ENCODE assay signal across 16 mouse cellular contexts in the genomic region with DNA sequence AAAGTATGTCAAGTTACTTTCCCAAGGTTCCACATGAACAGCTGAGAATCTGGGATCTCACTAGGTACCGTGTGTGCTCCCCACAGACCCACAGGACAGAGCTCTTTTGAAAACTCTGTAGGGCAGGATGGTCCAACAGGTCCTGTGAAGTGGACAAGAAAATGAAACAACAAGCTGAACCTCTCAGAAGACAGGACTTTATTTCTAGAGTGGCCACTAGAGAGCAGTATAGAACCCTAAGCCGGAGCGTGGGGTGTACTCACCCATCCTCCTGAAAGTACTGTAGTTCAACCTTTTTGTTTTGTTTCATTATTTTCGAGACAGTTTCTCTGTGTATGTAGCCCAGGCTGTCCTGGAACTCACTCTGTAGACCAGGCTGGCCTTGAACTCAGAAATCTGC. TPM values are rescaled to one million over a fixed set of nuclear protein-coding genes. Genes with fewer than 3 reads are reported as not detected.
DNase-seq lines count a peak whose midpoint lies in the region; ATAC-seq and TF ChIP-seq lines count a peak whose summit lies in the region.
"Had no signal": no experiment of that assay in that cellular context is flagged by ENCODE, and none has a peak within 500 bp of the region (broad histone marks: within the 10 kb centered on the region; RNA-seq: fewer than 3 reads in every experiment).

No protein-coding gene starts in this region.

- no peaks in the 10 kb centered on the region for H3K27me3 ChIP-seq in midbrain, embryonic 11.5 days (ENCODE audit: control insufficient read depth, insufficient read depth, low read length)
- H3K27me3 ChIP-seq in midbrain, embryonic 16.5 days (ENCODE audit: control insufficient read depth, insufficient read depth, low read depth, low read length) = no peaks in the 10 kb centered on the region
- H3K27me3 ChIP-seq in hindbrain, embryonic 10.5 days (ENCODE audit: insufficient read depth, poor library complexity, severe bottlenecking) = no peaks in the 10 kb centered on the region
- H3K27me3 ChIP-seq: heart, embryonic 13.5 days; kidney, embryonic 15.5 days had no signal

- no peak overlapping the region for H3K4me2 ChIP-seq in midbrain, embryonic 11.5 days
- H3K4me2 ChIP-seq in midbrain, embryonic 16.5 days (ENCODE audit: low read length) = no peak overlapping the region
- H3K4me2 ChIP-seq: heart, embryonic 13.5 days; kidney, embryonic 15.5 days had no signal

- intact Hi-C loops in gastrocnemius, adult 2 months (cut with DNase I) = no loop called here

- DNase-seq in gastrocnemius, adult 2 months = no peak
- DNase-seq in gastrocnemius, postnatal 10 days = no peak
- DNase-seq in midbrain, embryonic 11.5 days (ENCODE audit: low spot score, missing footprints) = peak; percentile 80
- peak; percentile 68 for DNase-seq in ZHBTc4 (ENCODE audit: low read depth, low spot score)
- no peak for DNase-seq in right cerebral cortex, postnatal 36 days (ENCODE audit: low spot score in 2 of 2)
- DNase-seq in hindbrain, embryonic 10.5 days (ENCODE audit: low spot score) = no peak
- DNase-seq: adrenal gland, postnatal 25 days; left cerebral cortex, postnatal 4 days; right cerebral cortex, adult 18-20 months had no signal

- TF ChIP-seq CTCF in gastrocnemius, adult 2 months (IDR thresholded peaks at IDR 0.05) = peak; percentile 59

- WGBS in midbrain, embryonic 11.5 days = 85% methylated on average over 4 of the region's 4 CpGs
- WGBS in midbrain, embryonic 16.5 days = 90% methylated on average over 4 of the region's 4 CpGs
- WGBS in hindbrain, embryonic 10.5 days = 79% methylated on average over 4 of the region's 4 CpGs

- H3K27ac ChIP-seq in gastrocnemius, adult 2 months = no peak overlapping the region
- no peak overlapping the region for H3K27ac ChIP-seq in midbrain, embryonic 11.5 days (ENCODE audit: low read depth, low read length)
- no peak overlapping the region for H3K27ac ChIP-seq in midbrain, embryonic 16.5 days (ENCODE audit: low read length)
- no peak overlapping the region for H3K27ac ChIP-seq in hindbrain, embryonic 10.5 days
- H3K27ac ChIP-seq: heart, embryonic 13.5 days; kidney, embryonic 15.5 days had no signal

- no peak overlapping the region for H3K9ac ChIP-seq in midbrain, embryonic 11.5 days (ENCODE audit: low read length)
- no peak overlapping the region for H3K9ac ChIP-seq in midbrain, embryonic 16.5 days (ENCODE audit: low read depth, low read length)
- H3K9ac ChIP-seq: heart, embryonic 13.5 days; kidney, embryonic 15.5 days had no signal

- no peak for ATAC-seq in midbrain, embryonic 11.5 days (ENCODE audit: low FRiP score)
- ATAC-seq in midbrain, embryonic 16.5 days = no peak
- peak; percentile 60 for ATAC-seq in megakaryocyte progenitor cell, adult 5-6 weeks (replicated peaks; ENCODE audit: poor library complexity)

- H3K4me1 ChIP-seq in midbrain, embryonic 11.5 days (ENCODE audit: control insufficient read depth, insufficient read depth, low read length) = no peaks in the 10 kb centered on the region
- H3K4me1 ChIP-seq in midbrain, embryonic 16.5 days (ENCODE audit: control insufficient read depth, insufficient read depth, low read length) = no peaks in the 10 kb centered on the region
- H3K4me1 ChIP-seq in hindbrain, embryonic 10.5 days (replicated peaks) = peaks cover 13% of the 10 kb centered on the region
- H3K4me1 ChIP-seq: heart, embryonic 13.5 days; kidney, embryonic 15.5 days had no signal

- no peaks in the 10 kb centered on the region for H3K36me3 ChIP-seq in midbrain, embryonic 11.5 days (ENCODE audit: control insufficient read depth, insufficient read depth, low read length)
- peaks cover 6% of the 10 kb centered on the region for H3K36me3 ChIP-seq in midbrain, embryonic 16.5 days (ENCODE audit: control insufficient read depth, insufficient read depth, low read length)
- peaks cover 40% of the 10 kb centered on the region for H3K36me3 ChIP-seq in hindbrain, embryonic 10.5 days

- H3K9me3 ChIP-seq in midbrain, embryonic 11.5 days (ENCODE audit: control insufficient read depth, low read length) = no peaks in the 10 kb centered on the region
- H3K9me3 ChIP-seq in midbrain, embryonic 16.5 days (replicated peaks; ENCODE audit: control insufficient read depth, low read length, poor library complexity, severe bottlenecking) = no peaks in the 10 kb centered on the region
- no peaks in the 10 kb centered on the region for H3K9me3 ChIP-seq in hindbrain, embryonic 10.5 days
- H3K9me3 ChIP-seq: G1E; heart, embryonic 13.5 days; kidney, embryonic 15.5 days had no signal

- H3K4me3 ChIP-seq in gastrocnemius, adult 2 months = no peak overlapping the region
- no peak overlapping the region for H3K4me3 ChIP-seq in midbrain, embryonic 11.5 days (ENCODE audit: low read depth, low read length)
- H3K4me3 ChIP-seq in midbrain, embryonic 16.5 days (ENCODE audit: low read depth, low read length) = no peak overlapping the region
- H3K4me3 ChIP-seq in hindbrain, embryonic 10.5 days = no peak overlapping the region
- H3K4me3 ChIP-seq: heart, embryonic 13.5 days; kidney, embryonic 15.5 days; myocyte had no signal

RNA-seq across cellular contexts. Expression of a gene that starts 19.7 kb away (rescaled TPM):
- total RNA-seq in gastrocnemius, adult 2 months (2021) = 10 to 100 TPM in 1 of 2 experiments, 1 to 10 TPM in 1; 9.3 to 11.2 TPM
- 10 to 100 TPM; 10.6 to 11.4 TPM for total RNA-seq in gastrocnemius, postnatal 10 days (2021)
- polyA plus RNA-seq in midbrain, embryonic 11.5 days (2014; fragmentation: Nextera tagmentation; extraction: Ambion mirVana) = not detected in 2 replicates
- not detected in 2 replicates for polyA plus RNA-seq in midbrain, embryonic 16.5 days (2015; fragmentation: Nextera tagmentation; extraction: Ambion mirVana)
- 0.20 TPM in 1 of 2 replicates, not detected in the other for total RNA-seq in megakaryocyte progenitor cell, adult 5-6 weeks (2015)
- total RNA-seq in megakaryocyte progenitor cell, adult 5-6 weeks (2017) = not detected in 2 replicates
- polyA plus RNA-seq in hindbrain, embryonic 10.5 days (2016; fragmentation: Nextera tagmentation; extraction: Ambion mirVana) = 0.12 TPM in 1 of 2 replicates, not detected in the other
- total RNA-seq: G1E; left cerebral cortex, postnatal 4 days had no signal
- polyA plus RNA-seq: embryonic facial prominence, embryonic 11.5 days; G1E; heart, embryonic 13.5 days; myocyte had no signal

RNA-seq across cellular contexts. Expression of a gene that starts 57.6 kb away (rescaled TPM):
- 10 to 100 TPM; 22.6 to 22.7 TPM for total RNA-seq in gastrocnemius, adult 2 months (2021)
- 10 to 100 TPM; 23.9 to 33.3 TPM for total RNA-seq in gastrocnemius, postnatal 10 days (2021)
- 89.5 and 94.0 TPM in 2 replicates for polyA plus RNA-seq in midbrain, embryonic 11.5 days (2014; fragmentation: Nextera tagmentation; extraction: Ambion mirVana)
- 115 and 120 TPM in 2 replicates for polyA plus RNA-seq in midbrain, embryonic 16.5 days (2015; fragmentation: Nextera tagmentation; extraction: Ambion mirVana)
- 47.5 and 51.8 TPM in 2 replicates for total RNA-seq in megakaryocyte progenitor cell, adult 5-6 weeks (2015)
- 70.5 and 71.5 TPM in 2 replicates for total RNA-seq in megakaryocyte progenitor cell, adult 5-6 weeks (2017)
- polyA plus RNA-seq in hindbrain, embryonic 10.5 days (2016; fragmentation: Nextera tagmentation; extraction: Ambion mirVana) = 86.1 and 92.8 TPM in 2 replicates

Comparison
In these comparisons a context has a peak if more than half of its experiments do, and no peak if none do; other contexts are left out.
1. DNase-seq: peak in midbrain, embryonic 11.5 days (single experiment) and ZHBTc4 (single experiment); none in gastrocnemius, adult 2 months (single experiment), gastrocnemius, postnatal 10 days (single experiment), right cerebral cortex, postnatal 36 days (0 of 2) and hindbrain, embryonic 10.5 days (single experiment).
2. RNA of a gene that starts 19.7 kb away (total RNA-seq): 10.6 to 11.4 TPM in gastrocnemius, postnatal 10 days and 9.3 to 11.2 TPM in gastrocnemius, adult 2 months; 0.20 TPM in megakaryocyte progenitor cell, adult 5-6 weeks; every median in the first group is over 4 times any median in the second.